Mouse (Mus musculus) kidney, postnatal 0 days (tissue): ENCODE data around the gene Ankrd13b. TPM values are rescaled to one million over a fixed set of nuclear protein-coding genes. Genes with fewer than 3 reads are reported as not detected.

ENCODE experiments used
- ATAC-seq: fragments of 200-750 bp; cut with Nextera tagmentation; replicated peaks from 2 replicates; pipeline ENCODE4 v1.8.0; 2017; ENCODE audit warnings: low read depth, moderate number of reproducible peaks, moderate TSS enrichment, moderate library complexity; ENCODE audit not compliant: low FRiP score
- DNase-seq: peaks from one replicate; pipeline ENCODE4 v3.0.0-alpha.2; 2016; ENCODE audit warnings: low spot score
- H3K27ac ChIP-seq: fragments of 300-500 bp; sonication (generic); 2 replicates; pipeline ENCODE4 v1.5.1; 2014; ENCODE audit warnings: mild to moderate bottlenecking
- H3K27me3 ChIP-seq: fragments of 300-500 bp; sonication (generic); 2 replicates; pipeline ENCODE4 v1.6.1; 2014; ENCODE audit warnings: low read length, mixed read lengths; ENCODE audit not compliant: insufficient read depth
- H3K36me3 ChIP-seq: fragments of 300-500 bp; sonication (generic); 2 replicates; pipeline ENCODE4 v1.6.1; 2014; ENCODE audit warnings: low read length, mixed read lengths; ENCODE audit not compliant: insufficient read depth
- H3K4me1 ChIP-seq: fragments of 300-500 bp; sonication (generic); replicated peaks from 2 replicates; pipeline ENCODE4 v1.6.1; 2014; ENCODE audit warnings: antibody characterized with exemption, low read length, mixed read lengths; ENCODE audit not compliant: insufficient read depth
- H3K4me2 ChIP-seq: fragments of 300-500 bp; sonication (generic); 2 replicates; pipeline ENCODE4 v1.6.1; 2014; ENCODE audit warnings: mild to moderate bottlenecking, low read length, moderate library complexity, mixed read lengths
- H3K4me3 ChIP-seq: fragments of 300-500 bp; sonication (generic); replicated peaks from 2 replicates; pipeline ENCODE4 v1.5.1; 2014; ENCODE audit warnings: low read depth, low read length
- H3K9ac ChIP-seq: fragments of 300-500 bp; sonication (generic); 2 replicates; pipeline ENCODE4 v1.6.1; 2014; ENCODE audit warnings: low read depth, low read length
- H3K9me3 ChIP-seq: fragments of 300-500 bp; sonication (generic); replicated peaks from 2 replicates; pipeline ENCODE4 v1.6.1; 2016; ENCODE audit warnings: low read length, inconsistent platforms, mixed read lengths
- CTCF ChIP-seq: IDR thresholded peaks from 2 replicates; pipeline ENCODE4 v1.5.1; 2016; ENCODE audit warnings: antibody characterized with exemption, low read depth, mild to moderate bottlenecking, moderate library complexity
- WGBS: fragments of 180-500 bp; shearing (Covaris S2); extraction: QIAGEN DNeasy Blood & Tissue Kit; methylation state at CpG from one replicate; pipeline ENCODE4 v1.1.7; 2014; 5-methylcytosine and 5-hydroxymethylcytosine counted together
- polyA plus RNA-seq: library from polyadenylated mRNA; unstranded; fragments of >200 nt; fragmentation: Nextera tagmentation; extraction: Ambion mirVana; gene quantifications from 2 replicates; pipeline ENCODE4 v1.2.1, GENCODE M21; 2015

The Ankrd13b gene
- polyA plus RNA-seq, 1 experiment from 2014 or later = 6.4 TPM

GRCm38 (mm10) chr11:77423175-77423859 lies 66.2 kb downstream of the Ankrd13b start:
- H3K9me3 ChIP-seq = no peaks in the 10 kb centered on the region
- no peak for TF ChIP-seq CTCF
- DNase-seq = no peak
- no peak for ATAC-seq
- H3K4me2 ChIP-seq = no peak overlapping the region
- H3K4me1 ChIP-seq = no peaks in the 10 kb centered on the region
- 84% methylated on average over 4 of the region's 4 CpGs for WGBS
- no peaks in the 10 kb centered on the region for H3K27me3 ChIP-seq
- no peak overlapping the region for H3K9ac ChIP-seq
- no peak overlapping the region for H3K4me3 ChIP-seq
- no peaks in the 10 kb centered on the region for H3K36me3 ChIP-seq
- H3K27ac ChIP-seq = no peak overlapping the region

Other genes starting within 250 kb of the Ankrd13b start
- 0.09 and 0.42 TPM in 2 replicates for gene Coro6, start 27.3 kb downstream of the Ankrd13b start, polyA plus RNA-seq
- 10.9 and 11.3 TPM in 2 replicates for gene Git1, start 3.9 kb upstream of the Ankrd13b start, polyA plus RNA-seq
- 1.9 and 2.2 TPM in 2 replicates for gene Abhd15, start 25.4 kb upstream of the Ankrd13b start, polyA plus RNA-seq
- 34.8 and 36.0 TPM in 2 replicates for gene Trp53i13, start 26.3 kb upstream of the Ankrd13b start, polyA plus RNA-seq
- gene Gm10392, start 29.5 kb upstream of the Ankrd13b start, polyA plus RNA-seq = not detected in 2 replicates
- gene Taok1, start 118.1 kb upstream of the Ankrd13b start, polyA plus RNA-seq = 17.5 and 17.7 TPM in 2 replicates
- gene Nufip2, start 196.5 kb upstream of the Ankrd13b start, polyA plus RNA-seq = 3.9 and 4.4 TPM in 2 replicates
- gene Cryba1, start 235.6 kb upstream of the Ankrd13b start, polyA plus RNA-seq = not detected in 2 replicates